ENCODE assay signal across 23 mouse cellular contexts in the genomic region with DNA sequence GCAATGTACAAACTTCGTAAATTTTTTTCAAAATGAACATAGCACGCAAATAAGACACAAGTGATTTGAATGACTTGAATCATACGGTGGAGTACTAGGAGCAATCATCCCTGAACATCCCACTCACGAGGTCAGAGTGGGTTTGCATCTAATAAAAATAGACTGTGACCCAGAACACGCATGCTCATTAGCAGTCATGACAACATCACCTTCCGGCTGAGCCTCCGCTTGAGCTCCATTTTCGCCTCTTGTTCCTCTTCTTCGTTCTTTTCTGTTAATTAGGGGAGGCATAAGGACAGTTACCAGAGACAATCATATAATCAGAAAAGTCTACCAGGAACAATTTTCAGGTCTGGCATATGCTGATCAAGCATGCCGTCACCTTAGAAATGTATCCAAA. TPM values are rescaled to one million over a fixed set of nuclear protein-coding genes. Genes with fewer than 3 reads are reported as not detected.
"Had no signal": no experiment of that assay in that cellular context is flagged by ENCODE, and none has a peak within 500 bp of the region (broad histone marks: within the 10 kb centered on the region; RNA-seq: fewer than 3 reads in every experiment).

No protein-coding gene starts in this region.

- H3K4me2 ChIP-seq: intestine, embryonic 15.5 days; kidney, embryonic 15.5 days; liver, embryonic 12.5 days; neural tube, embryonic 13.5 days had no signal

- H3K36me3 ChIP-seq: intestine, embryonic 15.5 days; neural tube, embryonic 13.5 days had no signal

- H3K27me3 ChIP-seq: intestine, embryonic 15.5 days; kidney, embryonic 15.5 days; liver, embryonic 12.5 days; neural tube, embryonic 13.5 days had no signal

- H3K9me3 ChIP-seq: intestine, embryonic 15.5 days; kidney, embryonic 15.5 days; liver, embryonic 12.5 days; midbrain, embryonic 10.5 days; neural tube, embryonic 13.5 days had no signal

- DNase-seq: kidney, adult 2 months; kidney, postnatal 14 days; left cerebral cortex, postnatal 4 days; lung, postnatal 10 days; lung, postnatal 4 days; right cerebral cortex, postnatal 4 days; spleen, adult 18-20 months; thymus, adult 18-20 months; thymus, postnatal 14 days had no signal

- H3K4me3 ChIP-seq: intestine, embryonic 15.5 days; kidney, embryonic 15.5 days; liver, embryonic 12.5 days; midbrain, embryonic 10.5 days; neural tube, embryonic 13.5 days had no signal

- ATAC-seq: liver, embryonic 12.5 days; midbrain, embryonic 16.5 days had no signal

- H3K9ac ChIP-seq: intestine, embryonic 15.5 days; kidney, embryonic 15.5 days; liver, embryonic 12.5 days; neural tube, embryonic 13.5 days had no signal

- H3K27ac ChIP-seq: intestine, embryonic 15.5 days; liver, embryonic 12.5 days; neural tube, embryonic 13.5 days had no signal

RNA-seq across cellular contexts. Expression of gene Zc2hc1b, which starts 56.1 kb away (rescaled TPM):
- total RNA-seq: layer of hippocampus, adult 8-10 months; layer of hippocampus, postnatal 14 days; left cerebral cortex, adult 18-20 months; left cerebral cortex, postnatal 10 days; left cerebral cortex, postnatal 4 days; megakaryocyte, adult 5-6 weeks had no signal
- polyA plus RNA-seq: intestine, embryonic 15.5 days; kidney, adult 2 months; kidney, embryonic 15.5 days; large intestine, adult 2 months; limb, embryonic 14.5 days; liver, embryonic 12.5 days; liver, embryonic 16.5 days; midbrain, embryonic 10.5 days; midbrain, embryonic 16.5 days; neural tube, embryonic 13.5 days had no signal
